Mouse (Mus musculus): ENCODE results near the gene Atg10.

DNA sequence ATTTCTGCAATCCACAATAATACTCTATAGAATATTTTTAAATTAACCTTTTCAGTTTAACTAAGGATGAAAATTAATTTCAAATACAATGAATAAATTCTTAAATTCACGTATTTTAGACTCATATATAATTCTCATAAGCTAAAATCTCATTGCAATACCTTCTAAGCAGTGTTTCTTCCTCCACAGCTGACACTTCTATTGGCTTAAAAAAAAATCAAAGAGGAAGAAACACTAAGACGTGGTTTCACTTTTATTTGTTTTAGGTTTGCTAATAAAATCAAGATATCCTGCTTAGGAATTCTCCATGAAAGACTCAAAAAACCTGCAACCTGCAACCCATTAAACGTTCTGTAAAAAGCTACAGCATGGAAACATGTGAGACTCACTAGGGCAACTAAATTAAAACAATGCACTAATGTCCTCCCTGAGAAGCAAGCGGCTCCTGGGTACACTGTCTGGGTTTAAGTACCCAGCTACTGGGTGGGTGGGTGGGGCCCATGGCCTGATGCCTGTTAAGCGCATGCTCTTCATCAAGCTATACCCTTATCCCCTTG is 90.4 kb downstream of the Atg10 start:
- TF ChIP-seq CTCF (IDR thresholded peaks at IDR 0.05; ENCODE audit: low read depth) (no peak), EP300 (IDR thresholded peaks at IDR 0.05; ENCODE audit: low read depth) (no peak)
